Mouse (Mus musculus) embryonic facial prominence, embryonic 13.5 days (tissue): ENCODE measurements around the gene Ece2. TPM values are rescaled to one million over a fixed set of nuclear protein-coding genes. Genes with fewer than 3 reads are reported as not detected.

Experiments
- ATAC-seq: fragments of 200-750 bp; cut with Nextera tagmentation; 2 replicates; pipeline ENCODE4 v1.8.0; 2017; ENCODE audit warnings: low read depth; ENCODE audit not compliant: insufficient number of reproducible peaks, insufficient read depth, low FRiP score, low TSS enrichment
- H3K27ac ChIP-seq: fragments of 300-500 bp; sonication (generic); 2 replicates; pipeline ENCODE4 v1.5.1; 2015; ENCODE audit warnings: moderate library complexity, mild to moderate bottlenecking, inconsistent platforms
- H3K27me3 ChIP-seq: fragments of 300-500 bp; sonication (generic); 2 replicates; pipeline ENCODE4 v1.6.1; 2015; ENCODE audit warnings: mild to moderate bottlenecking, inconsistent platforms
- H3K36me3 ChIP-seq: fragments of 300-500 bp; sonication (generic); 2 replicates; pipeline ENCODE4 v1.6.1; 2015; ENCODE audit warnings: mild to moderate bottlenecking, inconsistent platforms
- H3K4me1 ChIP-seq: fragments of 300-500 bp; sonication (generic); 2 replicates; pipeline ENCODE4 v1.6.1; 2015; ENCODE audit warnings: inconsistent platforms
- H3K4me2 ChIP-seq: fragments of 300-500 bp; sonication (generic); 2 replicates; pipeline ENCODE4 v1.6.1; 2015; ENCODE audit warnings: moderate library complexity, mild to moderate bottlenecking, inconsistent platforms
- H3K4me3 ChIP-seq: fragments of 300-500 bp; sonication (generic); 2 replicates; pipeline ENCODE4 v1.5.1; 2015; ENCODE audit warnings: mild to moderate bottlenecking, inconsistent platforms
- H3K9ac ChIP-seq: fragments of 300-500 bp; sonication (generic); 2 replicates; pipeline ENCODE4 v1.6.1; 2015; ENCODE audit warnings: mild to moderate bottlenecking, inconsistent platforms
- H3K9me3 ChIP-seq: fragments of 300-500 bp; sonication (generic); 2 replicates; pipeline ENCODE4 v1.6.1; 2016; ENCODE audit warnings: inconsistent platforms
- WGBS: fragments of 180-500 bp; shearing (Covaris S2); methylation state at CpG from one replicate; pipeline ENCODE4 v1.1.7; 2015; ENCODE audit warnings: mixed read lengths; 5-methylcytosine and 5-hydroxymethylcytosine counted together
- polyA plus RNA-seq: library from polyadenylated mRNA; unstranded; fragments of >200 nt; fragmentation: Nextera tagmentation; extraction: Ambion mirVana; gene quantifications from 2 replicates; pipeline ENCODE4 v1.2.1, GENCODE M21; 2015

Ece2 gene
- polyA plus RNA-seq, 1 experiment from 2014 or later, result 9.2 TPM

- Histone ChIP-seq H3K27ac (peak overlapping the region; percentile 74), H3K4me2 (peak overlapping the region; percentile 96), H3K9me3 (no peaks in the 10 kb centered on the region), H3K27me3 (no peaks in the 10 kb centered on the region), H3K4me3 (peak overlapping the region; percentile 86), H3K9ac (peak overlapping the region; percentile 87), H3K4me1 (peaks cover 21% of the 10 kb centered on the region), H3K36me3 (peaks cover 26% of the 10 kb centered on the region)
- WGBS, result 1% methylated on average over 28 of the region's 28 CpGs
- peak; percentile 56 for ATAC-seq
Measured at GRCm38 (mm10) chr16:20610501-20611356, 18.9 kb upstream of the Ece2 start.

- Histone ChIP-seq H3K27ac (peak within 1 kb of the TSS; percentile 74), H3K27me3 (no peaks in the 10 kb centered on the region)
Measured at GRCm38 (mm10) chr16:20611357-20612227, 18.0 kb upstream of the Ece2 start, which contains the start of the genes Eef1akmt4, Gm49333 and Alg3. Eef1akmt4 (plus strand) TSS chr16:20611593. Gm49333 (plus strand) TSS chr16:20611610. Alg3 (minus strand) TSS chr16:20611735.

GRCm38 (mm10) chr16:20619541-20620398 is 9.9 kb upstream of the Ece2 start:
- 0 out of 2 replicates have a peak overlapping the region, but pooled peaks have one; percentile 17 for H3K9ac ChIP-seq
- peaks cover 7% of the 10 kb centered on the region; the same call in 1 of the 2 replicates for H3K36me3 ChIP-seq
- H3K4me2 ChIP-seq, result peak overlapping the region; percentile 99
- peak; percentile 52 for ATAC-seq
- peak overlapping the region; percentile 70 for H3K4me3 ChIP-seq
- 2% methylated on average over 62 of the region's 83 CpGs for WGBS
- H3K27me3 ChIP-seq, result peaks cover 46% of the 10 kb centered on the region
- H3K9me3 ChIP-seq, result no peaks in the 10 kb centered on the region
- peaks cover 34% of the 10 kb centered on the region for H3K4me1 ChIP-seq
- no peak overlapping the region for H3K27ac ChIP-seq

More at GRCm38 (mm10) chr16:20611357-20612227, 18.0 kb upstream of the Ece2 start, which contains the start of the genes Eef1akmt4, Gm49333 and Alg3:
- Histone ChIP-seq H3K4me3 (peak within 1 kb of the TSS; percentile 86), H3K9ac (peak within 1 kb of the TSS; percentile 87), H3K36me3 (peaks cover 17% of the 10 kb centered on the region), H3K4me2 (peak within 1 kb of the TSS; percentile 96), H3K9me3 (no peaks in the 10 kb centered on the region), H3K4me1 (peaks cover 21% of the 10 kb centered on the region)
- WGBS, result 2% methylated on average over 41 of the region's 41 CpGs
- peak; percentile 89 for ATAC-seq

- Histone ChIP-seq H3K4me1 (peaks cover 34% of the 10 kb centered on the region), H3K27ac (no peak overlapping the region), H3K9me3 (no peaks in the 10 kb centered on the region), H3K9ac (peak overlapping the region; percentile 73), H3K4me3 (peak overlapping the region; percentile 70), H3K27me3 (peaks cover 46% of the 10 kb centered on the region), H3K36me3 (peaks cover 7% of the 10 kb centered on the region; the same call in 1 of the 2 replicates), H3K4me2 (peak overlapping the region; percentile 99)
- no peak for ATAC-seq
- WGBS, result 0% methylated on average over 9 of the region's 9 CpGs
Measured at GRCm38 (mm10) chr16:20620399-20620735, 9.3 kb upstream of the Ece2 start.

- H3K4me3 ChIP-seq, result peak overlapping the region; percentile 70
- H3K4me1 ChIP-seq, result peaks cover 34% of the 10 kb centered on the region
- peak; percentile 13; the same call in 1 of the 2 replicates for ATAC-seq
- peaks cover 7% of the 10 kb centered on the region; the same call in 1 of the 2 replicates for H3K36me3 ChIP-seq
- H3K4me2 ChIP-seq, result peak overlapping the region; percentile 99
- no peak overlapping the region for H3K27ac ChIP-seq
- no peaks in the 10 kb centered on the region for H3K9me3 ChIP-seq
- peaks cover 46% of the 10 kb centered on the region for H3K27me3 ChIP-seq
- H3K9ac ChIP-seq, result peak overlapping the region; percentile 73
- 0% methylated on average over 32 of the region's 32 CpGs for WGBS
Measured at GRCm38 (mm10) chr16:20620751-20621190, 8.9 kb upstream of the Ece2 start.

- WGBS, result under 1% methylated on average over 63 of the region's 92 CpGs
- peaks cover 7% of the 10 kb centered on the region; the same call in 1 of the 2 replicates for H3K36me3 ChIP-seq
- H3K27ac ChIP-seq, result peak within 1 kb of the TSS; percentile 39
- H3K4me2 ChIP-seq, result peak within 1 kb of the TSS; percentile 99
- peak within 1 kb of the TSS; percentile 70 for H3K4me3 ChIP-seq
- H3K4me1 ChIP-seq, result peaks cover 34% of the 10 kb centered on the region
- H3K27me3 ChIP-seq, result peaks cover 46% of the 10 kb centered on the region
- H3K9ac ChIP-seq, result peak within 1 kb of the TSS; percentile 73
- H3K9me3 ChIP-seq, result no peaks in the 10 kb centered on the region
- peak; percentile 54 for ATAC-seq
Measured at GRCm38 (mm10) chr16:20621191-20621990, 8.2 kb upstream of the Ece2 start, which contains the start of gene Camk2n2. Camk2n2 (minus strand) TSS chr16:20621287.

- peak overlapping the region; percentile 70 for H3K4me3 ChIP-seq
- peak overlapping the region; percentile 73 for H3K9ac ChIP-seq
- ATAC-seq, result no peak
- peaks cover 34% of the 10 kb centered on the region for H3K4me1 ChIP-seq
- peaks cover 7% of the 10 kb centered on the region; the same call in 1 of the 2 replicates for H3K36me3 ChIP-seq
- H3K4me2 ChIP-seq, result peak overlapping the region; percentile 99
- under 1% methylated on average over 37 of the region's 37 CpGs for WGBS
- peak overlapping the region; percentile 39 for H3K27ac ChIP-seq
- no peaks in the 10 kb centered on the region for H3K9me3 ChIP-seq
- peaks cover 46% of the 10 kb centered on the region for H3K27me3 ChIP-seq
Measured at GRCm38 (mm10) chr16:20621991-20622685, 7.5 kb upstream of the Ece2 start.

- no peak for ATAC-seq
- no peaks in the 10 kb centered on the region for H3K9me3 ChIP-seq
- H3K27ac ChIP-seq, result no peak overlapping the region
- H3K4me2 ChIP-seq, result no peak overlapping the region
- peaks cover 34% of the 10 kb centered on the region for H3K4me1 ChIP-seq
- peaks cover 45% of the 10 kb centered on the region for H3K27me3 ChIP-seq
- H3K9ac ChIP-seq, result no peak overlapping the region
- no peak overlapping the region for H3K4me3 ChIP-seq
- peaks cover 5% of the 10 kb centered on the region; the same call in 1 of the 2 replicates for H3K36me3 ChIP-seq
- WGBS, result 56% methylated on average over 2 of the region's 2 CpGs
Measured at GRCm38 (mm10) chr16:20623211-20623610, 6.4 kb upstream of the Ece2 start.

GRCm38 (mm10) chr16:20628871-20629391 is 697 bp upstream of the Ece2 start:
- Histone ChIP-seq H3K36me3 (no peaks in the 10 kb centered on the region), H3K27me3 (peaks cover 27% of the 10 kb centered on the region), H3K4me2 (peak overlapping the region; percentile 92), H3K4me3 (no peak overlapping the region), H3K9me3 (no peaks in the 10 kb centered on the region), H3K27ac (no peak overlapping the region), H3K9ac (no peak overlapping the region), H3K4me1 (peaks cover 10% of the 10 kb centered on the region)
- ATAC-seq, result no peak
- 44% methylated on average over 11 of the region's 11 CpGs for WGBS
